Mouse (Mus musculus) lung, postnatal 25 days (tissue): Measurements from ENCODE around the gene Lmntd1.

Source experiments
- DNase-seq: peaks from one replicate; pipeline ENCODE4 v3.0.0; 2022; ENCODE audit warnings: low spot score

The Lmntd1 gene

GRCm38 (mm10) chr6:145605203-145605602 is 8.9 kb downstream of the Lmntd1 start:
- DNase-seq: no peak

GRCm38 (mm10) chr6:145604648-145605047 is 9.5 kb downstream of the Lmntd1 start:
- no peak for DNase-seq

- DNase-seq: no peak
Observed at GRCm38 (mm10) chr6:145604126-145604525, 10.0 kb downstream of the Lmntd1 start.

GRCm38 (mm10) chr6:145598794-145599555 is 15.1 kb downstream of the Lmntd1 start:
- DNase-seq: peak; percentile 65

- DNase-seq: no peak
Observed at GRCm38 (mm10) chr6:145595905-145596304, 18.2 kb downstream of the Lmntd1 start.

- DNase-seq: no peak
Observed at GRCm38 (mm10) chr6:145593991-145594390, 20.1 kb downstream of the Lmntd1 start.

- no peak for DNase-seq
Observed at GRCm38 (mm10) chr6:145592531-145592998, 21.6 kb downstream of the Lmntd1 start.

GRCm38 (mm10) chr6:145592036-145592435 is 22.1 kb downstream of the Lmntd1 start:
- DNase-seq: no peak

GRCm38 (mm10) chr6:145591578-145591977 is 22.5 kb downstream of the Lmntd1 start:
- DNase-seq: no peak

- DNase-seq: no peak
Observed at GRCm38 (mm10) chr6:145590501-145591293, 23.4 kb downstream of the Lmntd1 start.

GRCm38 (mm10) chr6:145585052-145585973 is 28.8 kb downstream of the Lmntd1 start:
- no peak for DNase-seq

GRCm38 (mm10) chr6:145581366-145582170 is 32.6 kb downstream of the Lmntd1 start:
- no peak for DNase-seq

GRCm38 (mm10) chr6:145579761-145580160 is 34.4 kb downstream of the Lmntd1 start:
- DNase-seq: no peak

- no peak for DNase-seq
Observed at GRCm38 (mm10) chr6:145578457-145579185, 35.5 kb downstream of the Lmntd1 start.

- no peak for DNase-seq
Observed at GRCm38 (mm10) chr6:145576762-145577161, 37.4 kb downstream of the Lmntd1 start.

GRCm38 (mm10) chr6:145573250-145574013 is 40.7 kb downstream of the Lmntd1 start:
- no peak for DNase-seq

GRCm38 (mm10) chr6:145568701-145569100 is 45.4 kb downstream of the Lmntd1 start:
- DNase-seq: peak; percentile 72

GRCm38 (mm10) chr6:145567832-145568231 is 46.3 kb downstream of the Lmntd1 start:
- no peak for DNase-seq

- DNase-seq: peak; percentile 69
Observed at GRCm38 (mm10) chr6:145567296-145567695, 46.8 kb downstream of the Lmntd1 start.

- DNase-seq: no peak
Observed at GRCm38 (mm10) chr6:145565663-145566062, 48.5 kb downstream of the Lmntd1 start.
